Mouse (Mus musculus) midbrain, embryonic 11.5 days (tissue): ENCODE data around the gene Atp12a. TPM values are rescaled to one million over a fixed set of nuclear protein-coding genes. Genes with fewer than 3 reads are reported as not detected.

ENCODE experiments used
- ATAC-seq: fragments of 200-750 bp; cut with Nextera tagmentation; 2 replicates; pipeline ENCODE4 v1.8.0; 2017; ENCODE audit warnings: moderate TSS enrichment, moderate library complexity; ENCODE audit not compliant: low FRiP score
- DNase-seq: peaks from one replicate; pipeline ENCODE4 v3.0.0; 2015; ENCODE audit warnings: low spot score; ENCODE audit errors: missing footprints
- H3K27ac ChIP-seq: fragments of 300-500 bp; sonication (generic); 2 replicates; pipeline ENCODE4 v1.5.1; 2014; ENCODE audit warnings: low read depth, low read length
- H3K27me3 ChIP-seq: fragments of 300-500 bp; sonication (generic); 2 replicates; pipeline ENCODE4 v1.6.1; 2014; ENCODE audit warnings: mild to moderate bottlenecking, low read length, moderate library complexity, mixed read lengths; ENCODE audit not compliant: control insufficient read depth, insufficient read depth
- H3K36me3 ChIP-seq: fragments of 300-500 bp; sonication (generic); 2 replicates; pipeline ENCODE4 v1.6.1; 2014; ENCODE audit warnings: mild to moderate bottlenecking, low read length, moderate library complexity, mixed read lengths; ENCODE audit not compliant: control insufficient read depth, insufficient read depth
- H3K4me1 ChIP-seq: fragments of 300-500 bp; sonication (generic); 2 replicates; pipeline ENCODE4 v1.6.1; 2014; ENCODE audit warnings: low read length; ENCODE audit not compliant: control insufficient read depth, insufficient read depth
- H3K4me2 ChIP-seq: fragments of 300-500 bp; sonication (generic); 2 replicates; pipeline ENCODE4 v1.6.1; 2014; ENCODE audit warnings: mild to moderate bottlenecking, moderate library complexity
- H3K4me3 ChIP-seq: fragments of 300-500 bp; sonication (generic); 2 replicates; pipeline ENCODE4 v1.5.1; 2014; ENCODE audit warnings: low read depth, low read length
- H3K9ac ChIP-seq: fragments of 300-500 bp; sonication (generic); 2 replicates; pipeline ENCODE4 v1.6.1; 2014; ENCODE audit warnings: low read length
- H3K9me3 ChIP-seq: fragments of 300-500 bp; sonication (generic); 2 replicates; pipeline ENCODE4 v1.6.1; 2016; ENCODE audit warnings: low read length; ENCODE audit not compliant: control insufficient read depth
- WGBS: fragments of 180-500 bp; shearing (Covaris S2); extraction: QIAGEN DNeasy Blood & Tissue Kit; methylation state at CpG from one replicate; pipeline ENCODE4 v1.1.7; 2014; 5-methylcytosine and 5-hydroxymethylcytosine counted together
- polyA plus RNA-seq: library from polyadenylated mRNA; unstranded; fragments of >200 nt; fragmentation: Nextera tagmentation; extraction: Ambion mirVana; gene quantifications from 2 replicates; pipeline ENCODE4 v1.2.1, GENCODE M21; 2014

Atp12a gene
- polyA plus RNA-seq, 1 experiment from 2014 or later: 0.10 TPM

GRCm38 (mm10) chr14:56337696-56338095, 27.2 kb upstream of the Atp12a start:
- Histone ChIP-seq H3K4me2 (no peak overlapping the region), H3K36me3 (no peaks in the 10 kb centered on the region), H3K4me1 (no peaks in the 10 kb centered on the region), H3K9ac (no peak overlapping the region), H3K9me3 (no peaks in the 10 kb centered on the region), H3K27me3 (no peaks in the 10 kb centered on the region), H3K27ac (no peak overlapping the region), H3K4me3 (no peak overlapping the region)
- WGBS: 90% methylated on average over 2 of the region's 2 CpGs
- no peak for DNase-seq
- ATAC-seq: no peak

- no peak for DNase-seq
- no peak overlapping the region for H3K9ac ChIP-seq
- H3K4me3 ChIP-seq: no peak overlapping the region
- H3K4me2 ChIP-seq: no peak overlapping the region
- H3K36me3 ChIP-seq: no peaks in the 10 kb centered on the region
- WGBS: 89% methylated on average over 7 of the region's 7 CpGs
- no peak for ATAC-seq
- H3K4me1 ChIP-seq: no peaks in the 10 kb centered on the region
- no peaks in the 10 kb centered on the region for H3K27me3 ChIP-seq
- no peaks in the 10 kb centered on the region for H3K9me3 ChIP-seq
- H3K27ac ChIP-seq: no peak overlapping the region
Measured at GRCm38 (mm10) chr14:56338882-56339442, 25.9 kb upstream of the Atp12a start.

- H3K27ac ChIP-seq: no peak overlapping the region
- no peaks in the 10 kb centered on the region for H3K27me3 ChIP-seq
- H3K4me1 ChIP-seq: no peaks in the 10 kb centered on the region
- H3K4me3 ChIP-seq: no peak overlapping the region
- DNase-seq: no peak
- WGBS: 82% methylated on average over 3 of the region's 3 CpGs
- H3K9me3 ChIP-seq: no peaks in the 10 kb centered on the region
- H3K4me2 ChIP-seq: no peak overlapping the region
- no peaks in the 10 kb centered on the region for H3K36me3 ChIP-seq
- no peak for ATAC-seq
- H3K9ac ChIP-seq: no peak overlapping the region
Measured at GRCm38 (mm10) chr14:56348704-56349103, 16.2 kb upstream of the Atp12a start.

- WGBS: 82% methylated on average over 2 of the region's 2 CpGs
- Histone ChIP-seq H3K9ac (no peak overlapping the region), H3K36me3 (no peaks in the 10 kb centered on the region), H3K27me3 (no peaks in the 10 kb centered on the region), H3K27ac (no peak overlapping the region), H3K4me1 (no peaks in the 10 kb centered on the region), H3K4me3 (no peak overlapping the region), H3K9me3 (no peaks in the 10 kb centered on the region), H3K4me2 (no peak overlapping the region)
- ATAC-seq (no peak), DNase-seq (no peak)
Measured at GRCm38 (mm10) chr14:56349541-56349940, 15.3 kb upstream of the Atp12a start.

GRCm38 (mm10) chr14:56351959-56352660, 12.8 kb upstream of the Atp12a start:
- Histone ChIP-seq H3K9me3 (no peaks in the 10 kb centered on the region), H3K36me3 (no peaks in the 10 kb centered on the region), H3K27ac (no peak overlapping the region), H3K9ac (no peak overlapping the region), H3K4me2 (no peak overlapping the region), H3K4me1 (no peaks in the 10 kb centered on the region), H3K27me3 (no peaks in the 10 kb centered on the region), H3K4me3 (no peak overlapping the region)
- DNase-seq: peak; percentile 92
- ATAC-seq: no peak
- WGBS: 40% methylated on average over 17 of the region's 17 CpGs

- no peak for ATAC-seq
- DNase-seq: no peak
- 90% methylated on average over 3 of the region's 3 CpGs for WGBS
- no peaks in the 10 kb centered on the region for H3K9me3 ChIP-seq
- H3K9ac ChIP-seq: no peak overlapping the region
- no peaks in the 10 kb centered on the region for H3K4me1 ChIP-seq
- no peak overlapping the region for H3K4me3 ChIP-seq
- H3K4me2 ChIP-seq: no peak overlapping the region
- H3K27me3 ChIP-seq: no peaks in the 10 kb centered on the region
- no peak overlapping the region for H3K27ac ChIP-seq
- H3K36me3 ChIP-seq: no peaks in the 10 kb centered on the region
Measured at GRCm38 (mm10) chr14:56354803-56355202, 10.1 kb upstream of the Atp12a start.

GRCm38 (mm10) chr14:56355396-56355795, 9.5 kb upstream of the Atp12a start:
- ATAC-seq: no peak
- Histone ChIP-seq H3K9ac (no peak overlapping the region), H3K36me3 (no peaks in the 10 kb centered on the region), H3K4me2 (no peak overlapping the region), H3K4me1 (no peaks in the 10 kb centered on the region), H3K4me3 (no peak overlapping the region), H3K9me3 (no peaks in the 10 kb centered on the region), H3K27me3 (no peaks in the 10 kb centered on the region), H3K27ac (no peak overlapping the region)
- no peak for DNase-seq
- 86% methylated on average over 8 of the region's 8 CpGs for WGBS

GRCm38 (mm10) chr14:56356196-56356595, 8.7 kb upstream of the Atp12a start:
- H3K4me2 ChIP-seq: no peak overlapping the region
- no peak overlapping the region for H3K4me3 ChIP-seq
- WGBS: 85% methylated on average over 6 of the region's 6 CpGs
- no peak overlapping the region for H3K27ac ChIP-seq
- H3K36me3 ChIP-seq: no peaks in the 10 kb centered on the region
- H3K9me3 ChIP-seq: no peaks in the 10 kb centered on the region
- no peaks in the 10 kb centered on the region for H3K27me3 ChIP-seq
- DNase-seq: no peak
- no peaks in the 10 kb centered on the region for H3K4me1 ChIP-seq
- no peak overlapping the region for H3K9ac ChIP-seq
- no peak for ATAC-seq

- H3K27ac ChIP-seq: no peak overlapping the region
- peaks cover 5% of the 10 kb centered on the region; the same call in 1 of the 2 replicates for H3K27me3 ChIP-seq
- H3K4me3 ChIP-seq: no peak overlapping the region
- WGBS: 86% methylated on average over 7 of the region's 7 CpGs
- no peak for DNase-seq
- no peaks in the 10 kb centered on the region for H3K36me3 ChIP-seq
- no peak for ATAC-seq
- H3K9ac ChIP-seq: no peak overlapping the region
- H3K9me3 ChIP-seq: no peaks in the 10 kb centered on the region
- no peaks in the 10 kb centered on the region for H3K4me1 ChIP-seq
- H3K4me2 ChIP-seq: no peak overlapping the region
Measured at GRCm38 (mm10) chr14:56358422-56358821, 6.4 kb upstream of the Atp12a start.
